Mouse (Mus musculus) retina, adult 2 months (tissue): ENCODE results near the gene 1110065P20Rik.

Experiments used
- DNase-seq: peaks from one replicate; pipeline ENCODE4 v3.0.0-alpha.2; 2012; ENCODE audit warnings: low read depth, low spot score

1110065P20Rik gene

GRCm38 (mm10) chr4:124850933-124851658, at the start of gene 1110065P20Rik:
Gene 1110065P20Rik (minus strand): TSS chr4:124851196.
- no peak for DNase-seq

- DNase-seq = no peak
These were observed 48.9 kb upstream of the 1110065P20Rik start for GRCm38 (mm10) chr4:124899906-124900305.

DNA sequence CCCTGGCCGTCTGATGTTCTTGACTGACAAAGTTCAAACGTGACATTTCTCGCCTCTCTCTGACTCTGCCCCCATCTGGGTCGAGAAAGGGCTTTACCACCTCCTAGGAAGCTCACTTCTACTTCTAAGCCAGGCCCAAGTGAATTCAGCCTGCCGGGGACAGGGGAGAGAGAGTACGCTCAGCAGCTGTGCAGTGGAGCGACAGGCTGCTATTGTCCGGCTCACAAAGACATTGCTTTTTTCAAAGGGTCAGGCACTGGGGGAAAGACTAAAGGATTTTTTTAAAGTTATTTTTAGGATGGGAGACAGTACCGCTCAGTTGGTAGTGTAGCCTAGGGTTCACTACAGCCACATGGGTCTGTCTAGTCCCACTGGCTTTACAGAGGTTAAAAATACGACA, 47.4 kb upstream of the 1110065P20Rik start:
- no peak for DNase-seq

- DNase-seq = no peak
These were observed 43.8 kb upstream of the 1110065P20Rik start for GRCm38 (mm10) chr4:124894508-124895428.

GRCm38 (mm10) chr4:124893769-124894168, 42.8 kb upstream of the 1110065P20Rik start:
- DNase-seq = no peak

- DNase-seq = no peak
These were observed 39.8 kb upstream of the 1110065P20Rik start for GRCm38 (mm10) chr4:124890831-124891230.

GRCm38 (mm10) chr4:124889935-124890334, 38.9 kb upstream of the 1110065P20Rik start:
- no peak for DNase-seq

GRCm38 (mm10) chr4:124888702-124889101, 37.7 kb upstream of the 1110065P20Rik start:
- no peak for DNase-seq

DNA sequence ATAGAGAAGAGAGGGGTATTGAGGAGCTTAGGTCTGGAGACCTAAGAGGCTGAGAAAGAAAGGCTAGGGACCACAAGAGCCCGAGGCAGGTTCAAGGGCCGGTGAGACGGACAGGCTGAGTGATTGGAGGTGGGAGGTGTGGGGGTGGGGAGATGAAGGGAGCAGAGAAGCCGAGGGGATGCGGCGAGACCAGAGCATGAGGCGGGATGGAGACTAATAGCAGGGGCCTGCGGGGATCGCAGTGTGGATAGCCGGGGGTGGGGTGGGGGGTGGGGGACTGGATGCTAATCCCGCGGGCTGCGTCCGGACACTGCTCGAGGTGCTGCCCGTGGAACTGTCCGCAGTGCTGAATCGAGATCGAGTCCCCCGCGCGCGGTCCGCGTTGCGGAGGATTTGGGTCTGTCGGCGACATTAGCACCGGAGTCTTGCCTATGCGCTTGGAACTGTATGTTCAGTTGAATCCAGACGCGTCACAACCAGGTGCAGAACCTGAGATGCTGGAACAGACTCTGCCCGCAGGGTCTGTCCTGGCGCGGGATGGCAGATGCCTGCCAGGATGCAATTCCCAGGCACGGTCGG, 31.2 kb upstream of the 1110065P20Rik start:
- DNase-seq = no peak

- DNase-seq = no peak
These were observed 30.4 kb upstream of the 1110065P20Rik start for GRCm38 (mm10) chr4:124881341-124881908.

DNA sequence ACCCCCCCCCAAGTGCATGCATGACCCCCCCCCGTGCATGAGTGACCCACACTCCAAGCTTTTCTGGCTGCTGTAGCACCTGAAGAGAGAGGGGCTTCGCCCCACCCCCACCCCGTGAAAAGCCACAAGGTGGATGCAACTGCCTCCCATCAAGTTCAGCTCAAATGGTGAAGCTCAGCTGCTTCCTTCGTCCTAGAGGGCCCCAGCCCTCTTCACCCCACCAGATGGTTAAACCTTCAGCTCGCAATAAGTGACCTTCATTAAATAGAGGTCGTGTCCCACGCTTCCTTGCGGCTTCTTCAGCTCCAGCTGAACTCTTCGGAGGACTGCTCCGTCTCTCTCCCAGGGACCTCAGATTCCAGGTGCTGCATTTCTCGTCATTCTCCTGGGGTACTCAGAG, 29.6 kb upstream of the 1110065P20Rik start, which contains the start of gene Epha10:
Epha10 (plus strand) TSS at position 301 of the 400 bp plus-strand sequence.
- DNase-seq = no peak

DNA sequence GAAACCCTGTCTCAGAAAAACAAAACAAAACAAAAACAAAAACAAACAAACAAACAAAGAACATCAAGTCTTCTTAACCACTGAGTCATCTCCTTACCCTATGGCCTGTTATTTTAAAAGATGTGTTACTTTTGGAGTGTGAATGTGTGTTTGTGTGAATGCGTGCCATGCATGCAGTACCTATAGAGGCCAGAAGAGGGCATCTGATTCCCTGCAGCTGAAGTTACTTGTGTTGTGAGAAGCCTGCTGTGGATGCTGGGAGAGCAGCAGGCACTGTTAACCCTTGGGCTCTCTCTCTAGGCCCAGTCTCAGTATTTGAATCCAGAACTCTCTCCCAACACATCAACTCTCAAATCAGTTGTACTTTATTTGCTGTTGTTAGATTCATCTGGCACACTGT, 21.7 kb upstream of the 1110065P20Rik start:
- no peak for DNase-seq

DNA sequence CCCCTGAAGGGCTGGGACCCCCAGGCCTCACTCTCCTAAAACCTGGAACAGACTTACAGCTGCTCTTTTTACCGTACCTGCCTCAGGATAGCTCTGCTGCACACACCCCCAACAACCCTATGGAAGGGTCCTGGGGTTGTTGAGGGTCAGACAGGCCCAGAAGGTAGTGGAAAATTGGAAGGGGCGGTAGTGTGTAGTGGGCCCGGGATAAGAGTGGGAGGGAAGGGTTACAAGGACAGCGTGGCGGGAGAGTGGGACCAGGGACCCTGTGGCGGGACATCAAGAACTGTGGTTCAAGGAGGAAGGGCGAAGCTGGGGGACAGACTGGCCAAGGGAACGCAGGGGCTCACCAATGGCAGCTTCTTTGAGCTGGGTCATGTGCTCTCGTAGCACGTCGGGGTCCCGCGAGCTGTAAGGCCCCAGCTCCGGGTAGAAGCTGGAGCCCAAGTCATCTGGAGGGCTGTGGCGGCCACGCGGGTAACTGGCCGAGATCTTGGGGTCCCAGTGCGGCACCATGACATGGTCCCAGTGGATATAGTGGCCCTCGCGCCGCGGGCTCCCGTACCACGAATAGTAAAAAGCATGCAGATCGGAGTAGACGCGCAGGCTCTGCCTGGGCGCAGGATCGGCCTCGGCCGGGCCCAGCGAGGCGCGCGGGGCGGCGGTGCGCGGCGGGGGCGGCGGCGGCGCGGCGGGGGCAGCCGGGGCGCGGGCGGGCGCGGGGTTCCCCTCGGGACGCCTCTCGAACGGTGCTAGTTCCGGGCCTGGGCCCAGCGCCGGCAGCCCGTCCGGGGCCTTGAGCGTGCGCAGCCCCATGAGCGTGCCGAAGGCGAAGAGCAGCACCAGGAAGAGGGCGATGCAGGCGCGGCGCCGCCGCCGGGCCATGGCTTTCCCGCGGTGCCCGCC, 10.5 kb upstream of the 1110065P20Rik start, which contains the start of gene Maneal:
Maneal (minus strand) TSS at position 889 of the 906 bp plus-strand sequence.
- no peak for DNase-seq

- DNase-seq = no peak
These were observed 9.4 kb upstream of the 1110065P20Rik start for GRCm38 (mm10) chr4:124860446-124860845.

DNA sequence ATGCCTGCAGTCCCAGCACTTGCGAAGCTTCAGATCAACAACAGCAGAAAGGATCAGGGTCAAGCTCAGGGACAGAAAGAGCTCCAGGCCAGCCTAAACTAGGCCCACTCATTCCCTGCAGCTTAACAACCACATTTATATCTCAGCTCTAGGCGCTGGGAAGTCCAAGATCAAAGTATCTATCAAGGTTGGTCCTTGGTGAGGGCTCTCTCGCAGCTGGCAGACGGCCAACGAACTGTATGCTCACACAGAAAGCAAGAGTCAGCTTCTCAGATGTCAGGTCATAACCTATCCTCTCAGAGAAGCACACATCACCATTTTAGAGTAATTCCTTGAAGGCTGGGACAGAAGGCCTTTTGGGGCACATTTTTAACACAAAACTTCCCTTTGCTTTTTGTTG, 7.4 kb upstream of the 1110065P20Rik start:
- DNase-seq = no peak

GRCm38 (mm10) chr4:124856294-124856693, 5.3 kb upstream of the 1110065P20Rik start:
- no peak for DNase-seq

GRCm38 (mm10) chr4:124850261-124850913, 609 bp downstream of the 1110065P20Rik start, which contains the start of gene Yrdc:
Gene Yrdc (plus strand): TSS chr4:124850679.
- peak; percentile 90 for DNase-seq

GRCm38 (mm10) chr4:124849631-124850260, 1.2 kb downstream of the 1110065P20Rik start:
- DNase-seq = no peak

- DNase-seq = no peak
These were observed 3.4 kb downstream of the 1110065P20Rik start for GRCm38 (mm10) chr4:124847573-124847972.
